8 mouse cellular contexts compared by ENCODE assay signal in the genomic region with DNA sequence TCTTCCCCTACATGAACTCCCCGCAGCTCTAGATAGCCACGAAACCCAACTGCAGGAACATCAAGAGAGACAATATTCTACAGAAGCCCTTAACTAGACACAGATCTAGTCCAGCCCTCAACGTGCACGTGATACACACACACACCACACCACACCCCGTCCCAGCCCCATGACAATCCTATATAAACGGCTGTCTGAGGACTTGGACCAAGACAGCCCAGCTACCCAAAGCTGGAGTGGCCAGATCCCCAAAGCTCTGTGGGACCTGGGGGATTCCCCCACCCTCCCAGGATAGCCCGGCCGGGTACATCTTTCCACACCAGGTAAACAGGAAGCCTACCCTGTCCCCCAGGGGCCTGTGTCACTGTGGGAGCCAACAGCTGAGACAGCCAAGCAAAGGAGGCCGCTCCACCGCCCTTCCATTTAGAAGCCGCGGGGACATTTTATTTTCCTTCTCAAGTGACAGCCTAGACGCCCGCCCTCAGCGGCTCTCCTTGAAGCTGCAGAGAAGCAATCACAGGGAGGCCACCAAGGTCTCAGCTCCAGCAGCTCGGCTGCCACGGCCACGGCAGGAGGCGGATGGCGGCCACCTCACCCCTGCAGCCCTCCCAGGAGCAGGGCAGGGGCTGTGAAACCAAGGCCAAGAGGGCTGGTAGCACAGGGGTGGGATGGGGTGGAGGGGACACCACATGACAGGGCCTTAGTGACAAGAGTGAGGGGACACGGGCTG. TPM values are rescaled to one million over a fixed set of nuclear protein-coding genes. Genes with fewer than 3 reads are reported as not detected.
DNase-seq lines count a peak whose midpoint lies in the region; ATAC-seq lines count a peak whose summit lies in the region.

No protein-coding gene starts in this region.

- H3K27ac ChIP-seq in heart, embryonic 15.5 days, result peak overlapping the region; percentile 69
- peak overlapping the region; percentile 86 for H3K27ac ChIP-seq in limb, embryonic 10.5 days
- H3K27ac ChIP-seq in midbrain, embryonic 15.5 days, result peak overlapping the region; percentile 83

- peak; percentile 57 for DNase-seq in kidney, adult 9 months
- DNase-seq in kidney, adult 11 months, result no peak
- peak; percentile 69 for DNase-seq in limb, embryonic 10.5 days (ENCODE audit: low spot score)
- DNase-seq in thymus, postnatal 0 days (ENCODE audit: low spot score), result peak; percentile 59
- DNase-seq in layer of hippocampus, postnatal 25 days (ENCODE audit: extremely low spot score in 1 of 2, low spot score in 1 of 2), result no peak

- H3K27me3 ChIP-seq in heart, embryonic 15.5 days, result no peaks in the 10 kb centered on the region
- no peaks in the 10 kb centered on the region for H3K27me3 ChIP-seq in limb, embryonic 10.5 days (ENCODE audit: low read depth, poor library complexity, severe bottlenecking)
- H3K27me3 ChIP-seq in midbrain, embryonic 15.5 days (replicated peaks), result no peaks in the 10 kb centered on the region

- H3K9me3 ChIP-seq in heart, embryonic 15.5 days (replicated peaks), result no peaks in the 10 kb centered on the region
- H3K9me3 ChIP-seq in limb, embryonic 10.5 days (replicated peaks), result no peaks in the 10 kb centered on the region
- no peaks in the 10 kb centered on the region for H3K9me3 ChIP-seq in midbrain, embryonic 15.5 days

- peak; percentile 61 for ATAC-seq in common myeloid progenitor, adult 5-6 weeks (replicated peaks; ENCODE audit: low read depth, poor library complexity, severe bottlenecking)
- ATAC-seq in heart, embryonic 15.5 days (replicated peaks; ENCODE audit: insufficient number of reproducible peaks, insufficient read depth, low FRiP score, low read depth), result peak; percentile 29; the same call in 1 of the 2 replicates
- ATAC-seq in midbrain, embryonic 15.5 days (replicated peaks), result peak; percentile 45; the same call in 1 of the 2 replicates

- peak overlapping the region; percentile 55 for H3K4me2 ChIP-seq in heart, embryonic 15.5 days
- H3K4me2 ChIP-seq in midbrain, embryonic 15.5 days, result peak overlapping the region; percentile 28; the same call in 1 of the 2 replicates

- H3K4me3 ChIP-seq in heart, embryonic 15.5 days, result peak overlapping the region; percentile 1; the same call in 1 of the 2 replicates
- peak overlapping the region; percentile 39 for H3K4me3 ChIP-seq in limb, embryonic 10.5 days
- no peak overlapping the region for H3K4me3 ChIP-seq in midbrain, embryonic 15.5 days

- peak overlapping the region; percentile 9; the same call in 1 of the 2 replicates for H3K9ac ChIP-seq in heart, embryonic 15.5 days
- no peak overlapping the region for H3K9ac ChIP-seq in midbrain, embryonic 15.5 days

- H3K36me3 ChIP-seq in heart, embryonic 15.5 days, result no peaks in the 10 kb centered on the region
- H3K36me3 ChIP-seq in limb, embryonic 10.5 days, result peaks cover 14% of the 10 kb centered on the region; the same call in 1 of the 2 replicates
- no peaks in the 10 kb centered on the region for H3K36me3 ChIP-seq in midbrain, embryonic 15.5 days (replicated peaks)

- H3K4me1 ChIP-seq in heart, embryonic 15.5 days (replicated peaks), result peaks cover 91% of the 10 kb centered on the region
- H3K4me1 ChIP-seq in limb, embryonic 10.5 days, result peaks cover 95% of the 10 kb centered on the region
- H3K4me1 ChIP-seq in midbrain, embryonic 15.5 days, result peaks cover 88% of the 10 kb centered on the region

- 16% methylated on average over 21 of the region's 21 CpGs for WGBS in heart, embryonic 15.5 days
- WGBS in limb, embryonic 10.5 days, result 11% methylated on average over 21 of the region's 21 CpGs
- 12% methylated on average over 21 of the region's 21 CpGs for WGBS in midbrain, embryonic 15.5 days

RNA-seq across cellular contexts. Expression of gene Ncor2, which starts 20.6 kb away (rescaled TPM):
- 9.7 and 16.9 TPM in 2 replicates for total RNA-seq in common myeloid progenitor, adult 5-6 weeks (2017)
- 14.9 and 22.2 TPM in 2 replicates for polyA plus RNA-seq in heart, embryonic 15.5 days (2015; fragmentation: Nextera tagmentation; extraction: Ambion mirVana)
- 22.4 and 26.8 TPM in 2 replicates for polyA plus RNA-seq in limb, embryonic 10.5 days (2016; fragmentation: Nextera tagmentation; extraction: Ambion mirVana)
- polyA plus RNA-seq in midbrain, embryonic 15.5 days (2015; fragmentation: Nextera tagmentation; extraction: Ambion mirVana), result 25.6 and 27.6 TPM in 2 replicates
- polyA plus RNA-seq in thymus, postnatal 0 days (2015; fragmentation: Nextera tagmentation; extraction: Ambion mirVana), result 14.3 and 19.8 TPM in 2 replicates
- total RNA-seq in layer of hippocampus, postnatal 25 days (2021), result 100 to 1,000 TPM; 229 to 297 TPM

Comparison
In these comparisons a context has a peak if more than half of its experiments do, and no peak if none do; other contexts are left out.
1. DNase-seq: peak in kidney, adult 9 months (single experiment), limb, embryonic 10.5 days (single experiment) and thymus, postnatal 0 days (single experiment); none in kidney, adult 11 months (single experiment) and layer of hippocampus, postnatal 25 days (0 of 2).
2. Peak in every context shown above with its lines, with median percentiles within 50 percentile points of each other: ATAC-seq and H3K27ac ChIP-seq.